Mouse (Mus musculus) heart, embryonic 14.5 days (tissue): ENCODE results near the gene 4930572O03Rik. TPM values are rescaled to one million over a fixed set of nuclear protein-coding genes. Genes with fewer than 3 reads are reported as not detected.
A peak's percentile ranks its signal among the peaks of the same experiment; 100 is the strongest.
"Not testable (repeated sequence)": the region's sequence is repeated elsewhere in the genome, so short reads cannot be mapped to it uniquely, and the experiment has no call there.

Source experiments
- ATAC-seq: fragments of 200-750 bp; cut with Nextera tagmentation; 2 replicates; pipeline ENCODE4 v1.8.0; 2017; ENCODE audit warnings: low read depth, moderate TSS enrichment; ENCODE audit not compliant: insufficient number of reproducible peaks, insufficient read depth, low FRiP score
- H3K27ac ChIP-seq, 2 experiments: fragments of 200-500 bp in 1 of 2; fragments of 300-500 bp in 1 of 2; sonication (generic) in 1 of 2; replicated peaks in 1 of 2; 2 replicates each; pipeline ENCODE4 v1.5.1; 2012 to 2014; ENCODE audit warnings: low read depth in 2 of 2, low read length in 2 of 2, control low read depth in 1 of 2, mild to moderate bottlenecking in 1 of 2, mixed read lengths in 1 of 2; ENCODE audit not compliant: control insufficient read depth in 1 of 2, insufficient read depth in 1 of 2
- H3K27me3 ChIP-seq: fragments of 300-500 bp; sonication (generic); 2 replicates; pipeline ENCODE4 v1.6.1; 2014; ENCODE audit warnings: mild to moderate bottlenecking, low read length, control low read depth; ENCODE audit not compliant: control insufficient read depth, insufficient read depth
- H3K36me3 ChIP-seq: fragments of 300-500 bp; sonication (generic); 2 replicates; pipeline ENCODE4 v1.6.1; 2014; ENCODE audit warnings: mild to moderate bottlenecking, control low read depth, low read length, mixed read lengths; ENCODE audit not compliant: control insufficient read depth, insufficient read depth
- H3K4me1 ChIP-seq, 2 experiments: fragments of 200-500 bp in 1 of 2; fragments of 300-500 bp in 1 of 2; sonication (generic) in 1 of 2; 2 replicates each; pipeline ENCODE4 v1.6.1; 2012 to 2014; ENCODE audit warnings: low read length in 2 of 2, control low read depth in 1 of 2, mixed read lengths in 1 of 2; ENCODE audit not compliant: control insufficient read depth in 2 of 2, insufficient read depth in 2 of 2
- H3K4me2 ChIP-seq: fragments of 300-500 bp; sonication (generic); 2 replicates; pipeline ENCODE4 v1.6.1; 2014; ENCODE audit warnings: mild to moderate bottlenecking, low read length
- H3K4me3 ChIP-seq, 2 experiments: fragments of 200-500 bp in 1 of 2; fragments of 300-500 bp in 1 of 2; sonication (generic) in 1 of 2; 2 replicates each; pipeline ENCODE4 v1.5.1; 2012 to 2014; ENCODE audit warnings: low read length in 2 of 2, mild to moderate bottlenecking in 2 of 2, control low read depth in 1 of 2, low read depth in 1 of 2, moderate library complexity in 1 of 2; ENCODE audit not compliant: control insufficient read depth in 1 of 2, insufficient read depth in 1 of 2
- H3K9ac ChIP-seq: fragments of 300-500 bp; sonication (generic); 2 replicates; pipeline ENCODE4 v1.6.1; 2014; ENCODE audit warnings: mild to moderate bottlenecking, low read length
- H3K9me3 ChIP-seq: fragments of 300-500 bp; sonication (generic); 2 replicates; pipeline ENCODE4 v1.6.1; 2016; ENCODE audit warnings: low read length, control low read depth; ENCODE audit not compliant: control insufficient read depth
- WGBS: fragments of 180-500 bp; shearing (Covaris S2); extraction: QIAGEN DNeasy Blood & Tissue Kit; methylation state at CpG from one replicate; pipeline ENCODE4 v1.1.7; 2014; 5-methylcytosine and 5-hydroxymethylcytosine counted together
- polyA plus RNA-seq: library from polyadenylated mRNA; unstranded; fragments of >200 nt; fragmentation: Nextera tagmentation; extraction: Ambion mirVana; gene quantifications from 2 replicates; pipeline ENCODE4 v1.2.1, GENCODE M21; 2014

Gene 4930572O03Rik
- polyA plus RNA-seq, 1 experiment from 2014 or later: not detected

GRCm38 (mm10) chr5:15610695-15611094, 46.2 kb downstream of the 4930572O03Rik start:
- not testable (repeated sequence) for H3K4me1 ChIP-seq, H3K27me3 ChIP-seq, H3K36me3 ChIP-seq, ATAC-seq, H3K4me2 ChIP-seq, H3K9me3 ChIP-seq, H3K27ac ChIP-seq, H3K9ac ChIP-seq, H3K4me3 ChIP-seq
- 2% methylated on average over 1 of the region's 1 CpGs for WGBS

- H3K9ac ChIP-seq, H3K27ac ChIP-seq, H3K4me2 ChIP-seq, H3K27me3 ChIP-seq, H3K4me1 ChIP-seq, H3K36me3 ChIP-seq, H3K4me3 ChIP-seq: not testable (repeated sequence)
- peak; percentile 81; the same call in 1 of the 2 replicates for ATAC-seq
- H3K9me3 ChIP-seq: peaks cover 12% of the 10 kb centered on the region
- 61% methylated on average over 5 of the region's 6 CpGs for WGBS
Measured at GRCm38 (mm10) chr5:15606677-15607076, 50.2 kb downstream of the 4930572O03Rik start.

GRCm38 (mm10) chr5:15603585-15603984, 53.3 kb downstream of the 4930572O03Rik start:
- H3K4me3 ChIP-seq, H3K36me3 ChIP-seq, H3K27me3 ChIP-seq, H3K27ac ChIP-seq, H3K9ac ChIP-seq, ATAC-seq, H3K4me2 ChIP-seq, H3K4me1 ChIP-seq: not testable (repeated sequence)
- 63% methylated on average over 8 of the region's 8 CpGs for WGBS
- peaks cover 19% of the 10 kb centered on the region for H3K9me3 ChIP-seq

- 38% methylated on average over 2 of the region's 2 CpGs for WGBS
- not testable (repeated sequence) for H3K4me2 ChIP-seq, ATAC-seq, H3K4me3 ChIP-seq, H3K4me1 ChIP-seq, H3K9ac ChIP-seq, H3K36me3 ChIP-seq, H3K27me3 ChIP-seq, H3K27ac ChIP-seq
- H3K9me3 ChIP-seq: peaks cover 19% of the 10 kb centered on the region
Measured at GRCm38 (mm10) chr5:15603008-15603407, 53.9 kb downstream of the 4930572O03Rik start.

GRCm38 (mm10) chr5:15602424-15602947, 54.4 kb downstream of the 4930572O03Rik start:
- not testable (repeated sequence) for H3K4me3 ChIP-seq, H3K4me2 ChIP-seq, H3K36me3 ChIP-seq, H3K9ac ChIP-seq, H3K27me3 ChIP-seq, H3K4me1 ChIP-seq, H3K27ac ChIP-seq, ATAC-seq
- peaks cover 19% of the 10 kb centered on the region for H3K9me3 ChIP-seq
- WGBS: 44% methylated on average over 3 of the region's 3 CpGs

Other genes starting within 250 kb of the 4930572O03Rik start
- 0.36 and 0.69 TPM in 2 replicates for gene Gm21149, start 180.5 kb downstream of the 4930572O03Rik start, polyA plus RNA-seq
- not detected in 2 replicates for gene Gm21190, start 127.8 kb downstream of the 4930572O03Rik start, polyA plus RNA-seq
- 0.35 TPM in 1 of 2 replicates, not detected in the other for gene Gm21083, start 79.7 kb downstream of the 4930572O03Rik start, polyA plus RNA-seq
- gene Speer4d, start 38.0 kb downstream of the 4930572O03Rik start, polyA plus RNA-seq: not detected in 2 replicates
- not detected in 2 replicates for gene Speer4c, start 57.2 kb upstream of the 4930572O03Rik start, polyA plus RNA-seq